Mouse (Mus musculus) T-helper 17 cell (primary cell): ENCODE results near the gene Zfp385a.

Experiments used
- in situ Hi-C, 2 experiments: fragments of 300-600 bp; cut with MboI, MseI; formaldehyde crosslinking; loops; 1 replicate in 1 of 2; 2 replicates in 1 of 2; pipeline ENCODE4 v1.15.1; 2025; ENCODE audit warnings: high pct_unique_total_duplicates in 2 of 2

Gene Zfp385a

DNA sequence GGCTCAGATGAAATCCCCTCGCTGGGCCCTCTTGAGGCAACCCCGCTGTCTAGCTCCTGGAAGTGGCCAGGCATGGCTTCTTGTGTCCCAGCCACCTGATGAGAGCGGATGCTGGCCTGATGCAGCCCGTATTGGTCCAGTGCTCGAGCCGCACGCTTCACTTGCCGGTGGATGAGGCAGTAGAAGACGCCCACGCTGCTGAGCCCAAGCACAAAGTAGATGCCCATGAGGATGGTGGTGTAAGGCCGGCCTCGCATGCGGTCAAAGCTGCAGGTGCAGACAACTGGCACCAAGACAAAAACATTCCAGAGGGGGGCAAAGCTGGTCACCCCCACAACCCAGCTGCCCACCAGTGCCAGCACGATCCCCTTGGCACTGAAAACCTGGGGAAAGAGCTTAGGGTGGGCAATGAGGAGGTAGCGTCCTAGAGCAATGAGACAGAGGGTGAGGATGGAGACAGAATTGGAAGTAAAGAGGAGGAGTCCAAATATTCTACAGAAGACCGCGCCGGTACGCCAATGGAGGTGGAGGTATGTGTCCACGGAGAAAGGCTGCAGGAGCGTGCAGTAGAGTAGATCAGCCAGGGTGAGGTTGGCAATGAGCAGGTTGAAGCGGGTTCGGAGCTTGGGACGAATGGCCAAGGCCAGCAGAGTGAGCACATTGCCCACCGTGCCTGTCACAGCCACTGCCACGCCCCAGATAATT is 30.9 kb downstream of the Zfp385a start:
- in situ Hi-C loops, result loop anchor here (5.0 kb wide), 3 partner anchors 57 to 322 kb away; no protein-coding TSS in a partner anchor

DNA sequence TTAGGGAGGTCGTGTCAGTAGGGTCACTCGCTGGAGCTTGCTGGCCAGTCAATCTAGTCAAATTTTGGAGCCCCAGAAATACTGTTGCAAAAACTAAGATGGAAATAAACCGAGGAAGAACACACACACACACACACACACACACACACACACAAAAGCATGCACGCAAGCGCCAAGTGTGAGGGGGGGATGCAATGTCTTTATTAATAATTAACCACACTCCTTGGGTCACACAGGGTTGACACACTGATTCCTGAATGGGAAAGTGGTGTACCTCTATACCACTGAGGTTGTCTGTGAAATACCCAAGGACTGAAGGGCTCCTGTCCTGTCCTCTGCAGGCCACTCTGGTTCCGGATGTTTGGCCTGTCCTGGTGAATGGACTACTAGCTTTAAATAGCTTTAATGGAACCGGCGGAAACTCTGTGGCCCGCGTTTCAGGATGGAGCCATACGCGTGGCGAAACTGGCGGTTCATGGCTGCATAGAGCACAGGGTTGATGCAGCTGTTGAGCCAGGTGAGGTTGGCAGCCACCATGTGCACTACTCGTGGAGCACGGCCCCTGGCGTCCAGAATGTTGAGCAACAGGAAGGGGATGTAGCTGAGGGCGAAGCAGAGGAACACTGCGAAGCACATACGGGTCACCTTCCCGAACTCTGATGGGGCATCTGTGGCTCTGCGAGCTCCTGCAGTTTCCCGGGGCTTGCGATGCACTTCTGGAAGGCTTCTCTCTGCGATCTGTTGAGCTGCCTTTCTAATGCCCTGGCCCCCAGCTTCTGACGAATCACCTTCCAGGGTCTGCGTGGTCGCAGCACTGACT is 31.6 kb downstream of the Zfp385a start:
- in situ Hi-C loops, result loop anchor here (5.0 kb wide), 3 partner anchors 56 to 321 kb away; no protein-coding TSS in a partner anchor

DNA sequence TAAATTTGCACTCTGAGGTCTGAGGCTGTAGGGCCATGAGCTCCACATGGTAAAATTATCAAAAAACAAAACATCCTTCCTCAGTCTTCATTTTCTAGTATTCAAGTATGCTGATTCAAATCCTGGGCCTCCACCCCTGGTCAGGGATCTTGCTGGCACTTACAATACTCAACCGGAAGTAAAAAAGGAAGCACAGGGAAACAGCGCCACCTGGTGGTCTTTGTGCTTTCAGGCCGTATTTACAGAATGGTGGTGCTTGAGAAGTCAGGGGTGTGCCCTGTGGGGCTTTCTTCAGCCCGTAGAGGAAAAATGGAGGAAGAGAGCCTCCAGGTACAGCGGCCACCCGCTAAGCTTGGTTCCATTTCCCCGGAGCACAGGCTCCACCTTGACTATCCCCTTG is 32.8 kb downstream of the Zfp385a start:
- in situ Hi-C loops, result loop anchor here (5.0 kb wide), 3 partner anchors 55 to 320 kb away; no protein-coding TSS in a partner anchor

GRCm38 (mm10) chr15:103305792-103306645 is 33.9 kb downstream of the Zfp385a start:
- in situ Hi-C loops, result loop anchor here (5.0 kb wide), 3 partner anchors 54 to 319 kb away; no protein-coding TSS in a partner anchor

DNA sequence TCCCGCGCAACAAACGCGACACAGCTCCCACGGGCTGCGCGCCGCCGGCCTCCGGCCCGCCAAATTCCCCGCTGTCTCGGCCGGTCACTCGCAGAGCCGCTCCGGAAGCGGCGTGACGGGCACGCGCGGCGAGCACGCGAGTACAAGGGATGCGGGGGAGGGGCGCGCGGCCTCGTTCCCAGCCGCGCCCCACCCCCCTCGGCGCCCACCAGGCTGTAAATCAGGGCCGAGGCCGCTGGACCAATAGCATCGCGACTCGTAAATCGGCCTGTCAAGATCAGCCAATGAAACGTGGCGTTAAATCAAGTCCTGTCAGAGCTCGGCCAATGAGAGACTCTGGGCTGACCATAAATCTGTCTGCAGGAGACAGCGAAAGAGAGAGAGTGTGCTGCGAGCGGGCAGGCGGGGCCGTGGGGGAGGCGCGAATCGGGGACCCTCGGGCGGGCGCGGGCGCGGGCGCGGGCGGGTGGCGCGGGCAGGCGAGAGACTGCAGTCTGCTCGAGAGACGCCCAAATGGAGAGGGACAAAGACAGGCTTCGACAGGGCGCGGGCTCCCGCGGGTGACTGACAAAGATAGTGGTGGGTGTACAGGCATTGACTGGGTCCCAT is 34.7 kb downstream of the Zfp385a start:
- in situ Hi-C loops, result loop anchor here (5.0 kb wide), 3 partner anchors 53 to 318 kb away; no protein-coding TSS in a partner anchor

GRCm38 (mm10) chr15:103304616-103304969 is 35.3 kb downstream of the Zfp385a start:
- in situ Hi-C loops, result no loop called here

DNA sequence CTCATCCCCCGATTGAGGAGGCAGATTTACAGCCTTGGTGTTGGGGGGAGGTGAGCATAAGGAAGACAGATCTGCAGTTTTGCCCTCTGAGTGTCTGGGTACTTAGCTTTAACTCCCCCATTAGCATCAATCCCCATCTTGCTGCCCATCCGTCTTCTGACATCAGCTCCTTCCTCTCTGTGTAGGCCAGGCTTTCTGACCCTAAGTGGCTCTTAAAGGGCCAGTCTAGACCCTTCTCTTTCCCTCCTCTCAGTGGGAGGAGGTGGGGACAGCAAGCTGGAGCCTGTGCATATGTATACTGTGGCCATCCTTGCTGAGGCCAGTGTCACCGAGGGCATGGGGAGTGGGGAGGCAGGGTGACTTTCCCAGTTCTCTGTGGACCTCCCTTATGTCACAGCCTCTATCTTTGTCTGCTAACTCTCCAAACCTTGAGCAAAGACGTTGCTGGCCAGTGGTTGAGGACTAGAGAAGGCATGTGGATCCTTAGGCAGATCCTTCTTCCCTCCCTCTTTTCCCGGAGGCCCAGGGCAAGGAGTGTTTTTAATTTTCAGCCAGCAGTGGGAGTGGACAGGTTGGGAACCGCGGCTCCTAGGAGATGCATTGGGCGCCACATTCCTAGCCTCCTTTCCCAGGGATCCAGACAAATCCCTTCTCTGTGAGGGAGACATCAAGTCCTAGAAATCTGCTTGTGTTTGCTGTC is 35.8 kb downstream of the Zfp385a start:
- in situ Hi-C loops, result no loop called here

- in situ Hi-C loops, result no loop called here
Measured at GRCm38 (mm10) chr15:103302341-103303021, 37.4 kb downstream of the Zfp385a start.

DNA sequence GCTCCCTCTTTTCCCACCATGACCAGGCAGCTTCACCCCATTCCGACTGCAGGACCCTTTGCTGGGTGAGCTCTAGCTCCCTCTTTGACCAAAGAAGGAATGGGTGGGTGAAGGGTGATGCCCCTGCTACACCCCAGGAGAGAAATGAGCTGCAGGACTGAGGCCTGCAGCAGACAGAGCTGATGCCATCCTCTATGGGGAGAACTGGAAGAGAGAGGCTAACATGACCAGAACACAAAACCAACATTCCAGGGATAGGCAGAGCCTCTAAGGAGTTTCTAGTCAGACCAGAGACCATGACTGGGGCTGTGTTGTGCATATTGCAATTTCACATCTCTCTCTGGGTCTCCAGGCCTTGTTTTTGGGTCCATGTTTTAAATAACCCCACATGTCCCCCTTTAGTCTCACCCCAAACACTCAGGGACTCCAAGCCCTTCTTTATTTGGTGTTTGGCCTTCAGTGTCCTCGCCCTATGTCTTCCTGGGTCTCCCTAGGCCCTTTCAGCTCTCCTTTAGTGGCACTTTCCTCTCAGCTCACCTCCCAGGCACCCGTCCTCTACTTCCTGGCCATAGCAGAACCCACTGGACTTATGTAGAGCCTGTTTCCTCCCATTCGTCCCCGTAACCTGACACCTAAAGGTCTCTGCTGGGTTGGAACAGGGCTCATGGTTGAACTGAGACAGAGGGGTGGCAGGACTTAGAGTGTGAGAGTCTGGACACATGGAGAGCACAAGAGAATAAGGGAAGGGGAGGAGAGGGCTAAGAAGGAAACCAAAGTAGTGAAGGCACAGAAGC is 38.1 kb downstream of the Zfp385a start:
- in situ Hi-C loops, result no loop called here

DNA sequence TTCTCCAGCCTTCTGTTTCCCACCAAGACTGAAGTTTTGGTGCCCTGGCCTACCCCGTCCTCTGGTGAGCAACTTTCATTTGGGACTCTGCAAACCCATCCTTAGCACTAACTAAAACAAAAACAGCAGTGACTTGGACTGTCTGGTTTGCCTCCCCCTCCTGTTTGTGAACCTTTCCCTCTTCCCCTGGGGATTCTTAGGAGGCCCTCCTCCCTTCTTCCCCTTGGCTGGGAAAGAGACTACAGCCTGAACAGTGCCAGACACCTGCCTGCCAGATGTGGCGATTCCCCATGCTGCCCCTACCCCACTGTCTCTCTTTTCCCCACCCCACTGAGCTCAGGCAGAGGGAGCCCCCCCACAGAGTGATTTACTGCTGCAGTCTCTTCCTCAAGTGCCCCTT is 38.8 kb downstream of the Zfp385a start:
- in situ Hi-C loops, result no loop called here

GRCm38 (mm10) chr15:103300560-103300959 is 39.3 kb downstream of the Zfp385a start:
- in situ Hi-C loops, result no loop called here

- in situ Hi-C loops, result no loop called here
Measured at GRCm38 (mm10) chr15:103300067-103300471, 39.8 kb downstream of the Zfp385a start.

DNA sequence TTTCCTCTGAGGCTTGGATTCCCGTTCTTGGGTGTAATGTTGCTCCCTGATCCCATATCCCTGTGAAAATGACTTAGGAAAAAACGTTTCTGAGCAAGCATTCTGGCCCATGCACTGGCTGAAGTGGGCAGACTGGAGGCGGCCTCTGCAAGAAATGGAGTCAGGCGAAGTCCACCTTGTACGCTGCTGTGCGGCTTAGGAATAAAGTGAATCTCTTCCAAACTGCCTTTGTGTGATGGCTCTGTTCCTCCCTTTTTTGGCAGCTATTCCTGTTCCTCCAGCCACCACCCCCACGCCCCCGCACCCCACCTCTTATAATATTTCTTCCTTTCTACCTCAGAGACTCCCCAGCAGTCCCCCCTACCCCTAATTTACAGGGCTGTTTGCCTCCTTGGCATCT is 40.2 kb downstream of the Zfp385a start:
- in situ Hi-C loops, result no loop called here

- in situ Hi-C loops, result no loop called here
Measured at GRCm38 (mm10) chr15:103298861-103299616, 40.9 kb downstream of the Zfp385a start.

DNA sequence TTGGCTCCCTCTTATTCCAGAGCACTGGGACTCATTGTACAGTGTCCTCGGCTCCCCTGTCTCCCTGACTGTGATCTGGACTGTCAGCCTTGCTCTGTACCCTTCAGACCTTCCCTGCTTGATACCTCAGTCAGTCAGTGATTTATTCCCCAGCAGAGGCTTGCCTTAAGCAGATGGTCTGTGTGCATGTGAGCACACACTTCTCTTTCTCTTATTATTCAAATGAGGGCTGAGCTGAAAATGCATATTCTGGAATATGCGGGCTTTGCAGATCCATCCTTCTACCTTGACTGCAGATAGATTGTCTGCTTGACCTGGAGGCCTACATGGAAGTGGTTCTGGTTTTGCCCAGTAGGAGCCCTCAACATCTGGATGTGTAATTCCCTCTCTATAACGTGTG is 41.9 kb downstream of the Zfp385a start:
- in situ Hi-C loops, result no loop called here

DNA sequence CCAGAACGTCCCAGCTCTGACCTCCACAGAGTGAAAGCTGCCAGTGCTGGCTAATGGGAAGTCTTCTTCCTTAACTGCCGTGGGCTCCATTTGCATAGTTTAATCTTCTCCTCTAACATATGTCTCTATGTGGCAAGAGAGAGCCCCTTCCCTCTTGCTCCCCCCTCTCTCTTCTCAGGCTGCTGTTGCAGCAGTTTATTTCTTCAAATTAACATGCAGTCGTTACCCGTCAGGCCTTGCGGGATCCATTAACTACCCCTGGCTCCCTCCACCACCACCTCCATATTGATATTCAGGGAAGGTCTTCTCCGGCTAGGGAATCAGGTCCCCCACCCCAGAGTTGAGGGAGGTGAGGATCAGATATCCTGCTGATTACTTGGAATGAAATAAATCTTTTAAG is 42.6 kb downstream of the Zfp385a start:
- in situ Hi-C loops, result no loop called here

GRCm38 (mm10) chr15:103295851-103296250 is 44.0 kb downstream of the Zfp385a start:
- in situ Hi-C loops, result no loop called here

DNA sequence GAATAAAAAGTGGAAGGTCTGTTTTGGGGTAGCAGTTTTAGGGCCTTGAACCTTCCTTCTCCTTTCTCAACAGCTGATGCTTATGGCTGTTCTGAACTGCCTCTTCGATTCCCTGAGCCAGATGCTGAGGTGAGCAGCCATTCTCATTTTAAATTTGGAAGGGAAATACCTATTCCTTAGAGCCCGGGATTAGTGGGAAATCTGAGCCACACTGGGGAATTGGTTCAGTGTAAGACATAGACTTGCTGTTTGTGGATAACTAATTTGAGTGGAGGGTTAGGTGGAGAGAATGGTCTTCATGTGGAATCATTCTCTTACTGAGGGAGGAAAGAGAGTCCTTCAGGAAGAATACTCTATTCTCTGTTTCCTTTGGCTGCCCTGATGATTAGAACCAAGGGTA is 45.2 kb downstream of the Zfp385a start:
- in situ Hi-C loops, result no loop called here

DNA sequence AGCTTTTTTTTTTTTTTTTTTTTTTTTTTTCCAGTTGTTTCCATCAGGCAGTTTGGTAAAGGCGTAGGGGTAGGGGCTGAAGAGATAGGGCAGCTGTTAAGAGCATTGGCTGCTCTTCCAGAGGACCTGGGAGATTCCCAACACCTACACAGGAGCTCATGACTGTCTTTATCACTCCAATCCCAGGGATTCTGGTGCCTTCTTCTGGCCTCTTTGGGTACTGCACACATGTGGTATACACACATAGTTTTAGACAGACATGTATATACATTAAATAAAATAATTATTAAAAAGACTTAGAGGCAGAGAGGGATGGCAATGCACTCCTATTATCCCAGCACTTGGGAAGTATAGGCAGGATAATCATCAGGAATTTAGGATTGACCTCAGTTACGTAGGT is 46.5 kb downstream of the Zfp385a start:
- in situ Hi-C loops, result no loop called here
